Mouse (Mus musculus): ENCODE data around the gene Prkcq. TPM values are rescaled to one million over a fixed set of nuclear protein-coding genes. Genes with fewer than 3 reads are reported as not detected.
"Not testable (repeated sequence)": the region's sequence is repeated elsewhere in the genome, so short reads cannot be mapped to it uniquely, and the experiment has no call there.

Gene Prkcq
- polyA plus RNA-seq, 1 experiment from 2014 or later, result 11.9 TPM

- H3K9ac ChIP-seq (ENCODE audit: low read depth, low read length), result no peak overlapping the region
- H3K36me3 ChIP-seq (ENCODE audit: control insufficient read depth, insufficient read depth, low read length), result no peaks in the 10 kb centered on the region
- H3K9me3 ChIP-seq (ENCODE audit: control insufficient read depth, low read length), result no peaks in the 10 kb centered on the region
- H3K27me3 ChIP-seq (replicated peaks; ENCODE audit: control insufficient read depth, insufficient read depth, low read length), result no peaks in the 10 kb centered on the region
- peaks cover 7% of the 10 kb centered on the region for H3K4me1 ChIP-seq (replicated peaks; ENCODE audit: control insufficient read depth, insufficient read depth, low read length)
- no peak overlapping the region for H3K4me3 ChIP-seq (ENCODE audit: low read depth, low read length)
- peak; percentile 61 for ATAC-seq (replicated peaks; ENCODE audit: low FRiP score)
- peak; percentile 71 for DNase-seq (ENCODE audit: low spot score)
- 22% methylated on average over 11 of the region's 11 CpGs for WGBS
- no peak overlapping the region for H3K4me2 ChIP-seq
- no peak overlapping the region for H3K27ac ChIP-seq (ENCODE audit: low read depth, low read length)
Measured at GRCm38 (mm10) chr2:11331528-11332446, 159.9 kb downstream of the Prkcq start.

GRCm38 (mm10) chr2:11332469-11332868, 160.6 kb downstream of the Prkcq start:
- 55% methylated on average over 4 of the region's 4 CpGs for WGBS
- peaks cover 7% of the 10 kb centered on the region for H3K4me1 ChIP-seq (replicated peaks; ENCODE audit: control insufficient read depth, insufficient read depth, low read length)
- no peaks in the 10 kb centered on the region for H3K36me3 ChIP-seq (ENCODE audit: control insufficient read depth, insufficient read depth, low read length)
- H3K4me3 ChIP-seq (ENCODE audit: low read depth, low read length), result no peak overlapping the region
- H3K4me2 ChIP-seq, result no peak overlapping the region
- ATAC-seq (replicated peaks; ENCODE audit: low FRiP score) (peak; percentile 11; the same call in 1 of the 2 replicates), DNase-seq (ENCODE audit: low spot score) (no peak)
- H3K27ac ChIP-seq (ENCODE audit: low read depth, low read length), result no peak overlapping the region
- H3K27me3 ChIP-seq (replicated peaks; ENCODE audit: control insufficient read depth, insufficient read depth, low read length), result no peaks in the 10 kb centered on the region
- no peaks in the 10 kb centered on the region for H3K9me3 ChIP-seq (ENCODE audit: control insufficient read depth, low read length)
- no peak overlapping the region for H3K9ac ChIP-seq (ENCODE audit: low read depth, low read length)

- no peak overlapping the region for H3K9ac ChIP-seq (ENCODE audit: low read depth, low read length)
- H3K27me3 ChIP-seq (replicated peaks; ENCODE audit: control insufficient read depth, insufficient read depth, low read length), result no peaks in the 10 kb centered on the region
- no peaks in the 10 kb centered on the region for H3K36me3 ChIP-seq (ENCODE audit: control insufficient read depth, insufficient read depth, low read length)
- H3K4me1 ChIP-seq (replicated peaks; ENCODE audit: control insufficient read depth, insufficient read depth, low read length), result peaks cover 7% of the 10 kb centered on the region
- no peaks in the 10 kb centered on the region for H3K9me3 ChIP-seq (ENCODE audit: control insufficient read depth, low read length)
- no peak overlapping the region for H3K4me3 ChIP-seq (ENCODE audit: low read depth, low read length)
- H3K27ac ChIP-seq (ENCODE audit: low read depth, low read length), result no peak overlapping the region
- ATAC-seq (replicated peaks; ENCODE audit: low FRiP score) (no peak), DNase-seq (ENCODE audit: low spot score) (no peak)
- peak overlapping the region; percentile 33 for H3K4me2 ChIP-seq
- 45% methylated on average over 14 of the region's 14 CpGs for WGBS
Measured at GRCm38 (mm10) chr2:11333301-11334017, 161.6 kb downstream of the Prkcq start.

GRCm38 (mm10) chr2:11336320-11336719, 164.4 kb downstream of the Prkcq start:
- 9% methylated on average over 8 of the region's 8 CpGs for WGBS
- DNase-seq (ENCODE audit: low spot score) (peak; percentile 40), ATAC-seq (replicated peaks; ENCODE audit: low FRiP score) (0 out of 2 replicates have a peak, but pooled peaks have one; percentile 41)
- Histone ChIP-seq H3K36me3 (ENCODE audit: control insufficient read depth, insufficient read depth, low read length) (no peaks in the 10 kb centered on the region), H3K4me3 (ENCODE audit: low read depth, low read length) (no peak overlapping the region), H3K27ac (ENCODE audit: low read depth, low read length) (no peak overlapping the region), H3K4me1 (replicated peaks; ENCODE audit: control insufficient read depth, insufficient read depth, low read length) (peaks cover 7% of the 10 kb centered on the region), H3K9me3 (ENCODE audit: control insufficient read depth, low read length) (no peaks in the 10 kb centered on the region), H3K4me2 (0 out of 2 replicates have a peak overlapping the region, but pooled peaks have one; percentile 1), H3K9ac (ENCODE audit: low read depth, low read length) (no peak overlapping the region), H3K27me3 (replicated peaks; ENCODE audit: control insufficient read depth, insufficient read depth, low read length) (no peaks in the 10 kb centered on the region)

- 64% methylated on average over 14 of the region's 14 CpGs for WGBS
- H3K4me1 ChIP-seq (replicated peaks; ENCODE audit: control insufficient read depth, insufficient read depth, low read length), result peaks cover 7% of the 10 kb centered on the region
- ATAC-seq (replicated peaks; ENCODE audit: low FRiP score) (no peak), DNase-seq (ENCODE audit: low spot score) (no peak)
- no peak overlapping the region for H3K4me3 ChIP-seq (ENCODE audit: low read depth, low read length)
- no peak overlapping the region for H3K9ac ChIP-seq (ENCODE audit: low read depth, low read length)
- no peak overlapping the region for H3K4me2 ChIP-seq
- no peaks in the 10 kb centered on the region for H3K9me3 ChIP-seq (ENCODE audit: control insufficient read depth, low read length)
- H3K27me3 ChIP-seq (replicated peaks; ENCODE audit: control insufficient read depth, insufficient read depth, low read length), result no peaks in the 10 kb centered on the region
- no peak overlapping the region for H3K27ac ChIP-seq (ENCODE audit: low read depth, low read length)
- H3K36me3 ChIP-seq (ENCODE audit: control insufficient read depth, insufficient read depth, low read length), result no peaks in the 10 kb centered on the region
Measured at GRCm38 (mm10) chr2:11338931-11339839, 167.3 kb downstream of the Prkcq start.

- no peaks in the 10 kb centered on the region for H3K27me3 ChIP-seq (replicated peaks; ENCODE audit: control insufficient read depth, insufficient read depth, low read length)
- DNase-seq (ENCODE audit: low spot score), result no peak
- H3K9ac ChIP-seq (ENCODE audit: low read depth, low read length), result no peak overlapping the region
- no peak overlapping the region for H3K4me2 ChIP-seq
- H3K27ac ChIP-seq (ENCODE audit: low read depth, low read length), result no peak overlapping the region
- H3K9me3 ChIP-seq (ENCODE audit: control insufficient read depth, low read length), result no peaks in the 10 kb centered on the region
- WGBS, result 84% methylated on average over 3 of the region's 3 CpGs
- no peaks in the 10 kb centered on the region for H3K36me3 ChIP-seq (ENCODE audit: control insufficient read depth, insufficient read depth, low read length)
- ATAC-seq (replicated peaks; ENCODE audit: low FRiP score), result no peak
- H3K4me1 ChIP-seq (replicated peaks; ENCODE audit: control insufficient read depth, insufficient read depth, low read length), result no peaks in the 10 kb centered on the region
- H3K4me3 ChIP-seq (ENCODE audit: low read depth, low read length), result no peak overlapping the region
Measured at GRCm38 (mm10) chr2:11344691-11345090, 172.8 kb downstream of the Prkcq start.

- H3K27me3 ChIP-seq (replicated peaks; ENCODE audit: control insufficient read depth, insufficient read depth, low read length); H3K36me3 ChIP-seq (ENCODE audit: control insufficient read depth, insufficient read depth, low read length); ATAC-seq (replicated peaks; ENCODE audit: low FRiP score): not testable (repeated sequence)
Measured at GRCm38 (mm10) chr2:11346419-11346818, 174.5 kb downstream of the Prkcq start.

GRCm38 (mm10) chr2:11347791-11348190, 175.9 kb downstream of the Prkcq start:
- Histone ChIP-seq H3K4me1 (replicated peaks; ENCODE audit: control insufficient read depth, insufficient read depth, low read length) (no peaks in the 10 kb centered on the region), H3K4me2 (no peak overlapping the region), H3K27me3 (replicated peaks; ENCODE audit: control insufficient read depth, insufficient read depth, low read length) (no peaks in the 10 kb centered on the region), H3K4me3 (ENCODE audit: low read depth, low read length) (no peak overlapping the region), H3K9me3 (ENCODE audit: control insufficient read depth, low read length) (no peaks in the 10 kb centered on the region), H3K27ac (ENCODE audit: low read depth, low read length) (no peak overlapping the region), H3K9ac (ENCODE audit: low read depth, low read length) (no peak overlapping the region), H3K36me3 (ENCODE audit: control insufficient read depth, insufficient read depth, low read length) (no peaks in the 10 kb centered on the region)
- DNase-seq (ENCODE audit: low spot score), result no peak
- 86% methylated on average over 3 of the region's 3 CpGs for WGBS
- no peak for ATAC-seq (replicated peaks; ENCODE audit: low FRiP score)

More at GRCm38 (mm10) chr2:11346419-11346818, 174.5 kb downstream of the Prkcq start:
- WGBS, result 85% methylated on average over 6 of the region's 6 CpGs
- H3K9me3 ChIP-seq (ENCODE audit: control insufficient read depth, low read length); H3K9ac ChIP-seq (ENCODE audit: low read depth, low read length); DNase-seq (ENCODE audit: low spot score); H3K4me2 ChIP-seq; H3K27ac ChIP-seq (ENCODE audit: low read depth, low read length); H3K4me1 ChIP-seq (replicated peaks; ENCODE audit: control insufficient read depth, insufficient read depth, low read length); H3K4me3 ChIP-seq (ENCODE audit: low read depth, low read length): not testable (repeated sequence)

Measured in liver, embryonic 11.5 days (tissue).